Mouse (Mus musculus): ENCODE data around the gene Tyw1.

Tyw1 gene

GRCm38 (mm10) chr5:130264433-130265005 lies 9.1 kb downstream of the Tyw1 start:
- no peak for DNase-seq (ENCODE audit: low spot score)

- DNase-seq (ENCODE audit: low spot score) = peak; percentile 53
Measured at GRCm38 (mm10) chr5:130266651-130267050, 11.2 kb downstream of the Tyw1 start.

GRCm38 (mm10) chr5:130267316-130267715 lies 11.9 kb downstream of the Tyw1 start:
- DNase-seq (ENCODE audit: low spot score) = no peak

GRCm38 (mm10) chr5:130268976-130269375 lies 13.6 kb downstream of the Tyw1 start:
- no peak for DNase-seq (ENCODE audit: low spot score)

GRCm38 (mm10) chr5:130272344-130272743 lies 16.9 kb downstream of the Tyw1 start:
- DNase-seq (ENCODE audit: low spot score) = no peak

- no peak for DNase-seq (ENCODE audit: low spot score)
Measured at GRCm38 (mm10) chr5:130273046-130273445, 17.6 kb downstream of the Tyw1 start.

GRCm38 (mm10) chr5:130275509-130275908 lies 20.1 kb downstream of the Tyw1 start:
- DNase-seq (ENCODE audit: low spot score) = no peak

GRCm38 (mm10) chr5:130278011-130278472 lies 22.6 kb downstream of the Tyw1 start:
- no peak for DNase-seq (ENCODE audit: low spot score)

GRCm38 (mm10) chr5:130283079-130283732 lies 27.8 kb downstream of the Tyw1 start:
- no peak for DNase-seq (ENCODE audit: low spot score)

GRCm38 (mm10) chr5:130288106-130288505 lies 32.7 kb downstream of the Tyw1 start:
- DNase-seq (ENCODE audit: low spot score) = no peak

- no peak for DNase-seq (ENCODE audit: low spot score)
Measured at GRCm38 (mm10) chr5:130290242-130290641, 34.8 kb downstream of the Tyw1 start.

GRCm38 (mm10) chr5:130290775-130291174 lies 35.4 kb downstream of the Tyw1 start:
- peak; percentile 62 for DNase-seq (ENCODE audit: low spot score)

GRCm38 (mm10) chr5:130292976-130293375 lies 37.6 kb downstream of the Tyw1 start:
- peak; percentile 30 for DNase-seq (ENCODE audit: low spot score)

- DNase-seq (ENCODE audit: low spot score) = no peak
Measured at GRCm38 (mm10) chr5:130293941-130294340, 38.5 kb downstream of the Tyw1 start.

- no peak for DNase-seq (ENCODE audit: low spot score)
Measured at GRCm38 (mm10) chr5:130294598-130294997, 39.2 kb downstream of the Tyw1 start.

- no peak for DNase-seq (ENCODE audit: low spot score)
Measured at GRCm38 (mm10) chr5:130296071-130296470, 40.7 kb downstream of the Tyw1 start.

GRCm38 (mm10) chr5:130298831-130299460 lies 43.5 kb downstream of the Tyw1 start:
- no peak for DNase-seq (ENCODE audit: low spot score)

GRCm38 (mm10) chr5:130299526-130299925 lies 44.1 kb downstream of the Tyw1 start:
- DNase-seq (ENCODE audit: low spot score) = no peak

- DNase-seq (ENCODE audit: low spot score) = no peak
Measured at GRCm38 (mm10) chr5:130303611-130304010, 48.2 kb downstream of the Tyw1 start.

- DNase-seq (ENCODE audit: low spot score) = no peak
Measured at GRCm38 (mm10) chr5:130307921-130308320, 52.5 kb downstream of the Tyw1 start.

- no peak for DNase-seq (ENCODE audit: low spot score)
Measured at GRCm38 (mm10) chr5:130310077-130310476, 54.7 kb downstream of the Tyw1 start.

- DNase-seq (ENCODE audit: low spot score) = no peak
Measured at GRCm38 (mm10) chr5:130310827-130311226, 55.4 kb downstream of the Tyw1 start.

- DNase-seq (ENCODE audit: low spot score) = no peak
Measured at GRCm38 (mm10) chr5:130313488-130313887, 58.1 kb downstream of the Tyw1 start.

Measured in layer of hippocampus, adult 11-12 months (tissue).